Mouse (Mus musculus) neutrophil, adult 83 days (primary cell): ENCODE measurements around the gene Ddah1. TPM values are rescaled to one million over a fixed set of nuclear protein-coding genes. Genes with fewer than 3 reads are reported as not detected.

Experiments
- total RNA-seq, 2 experiments: library from RNA; stranded (reverse); gene quantifications; one replicate each; pipeline ENCODE4 v1.2.4; 2023

Gene Ddah1
- 1 to 10 TPM; 1.2 TPM for total RNA-seq

GRCm38 (mm10) chr3:145758561-145759378, at the start of gene Ddah1:
Gene Ddah1 (plus strand): TSS chr3:145758675.

GRCm38 (mm10) chr3:145922019-145922854, 163.8 kb downstream of the Ddah1 start, which contains the start of gene Bcl10:
Gene Bcl10 (plus strand): TSS chr3:145922804.

GRCm38 (mm10) chr3:145937505-145938404, 179.3 kb downstream of the Ddah1 start, which contains the start of gene 2410004B18Rik:
Gene 2410004B18Rik (plus strand): TSS chr3:145938014.

Other genes starting within 250 kb of the Ddah1 start
- gene Znhit6, start 182.5 kb upstream of the Ddah1 start, total RNA-seq, result 1 to 10 TPM; 3.2 to 4.0 TPM
- gene Ccn1, start 108.7 kb upstream of the Ddah1 start, total RNA-seq, result under 1 TPM; 0.53 to 0.94 TPM
- 10 to 100 TPM; 62.2 to 83.1 TPM for gene Bcl10, start 164.1 kb downstream of the Ddah1 start, total RNA-seq
- gene 2410004B18Rik, start 179.3 kb downstream of the Ddah1 start, total RNA-seq, result 10 to 100 TPM; 28.5 to 30.4 TPM
- gene Syde2, start 229.2 kb downstream of the Ddah1 start, total RNA-seq, result under 1 TPM; 0.13 to 0.22 TPM